Mouse (Mus musculus) erythroid progenitor cell, adult 5-6 weeks (primary cell): ENCODE results near the gene Cyp46a1. TPM values are rescaled to one million over a fixed set of nuclear protein-coding genes. Genes with fewer than 3 reads are reported as not detected.

Experiments used
- ATAC-seq: replicated peaks from 2 replicates; pipeline ENCODE4 v1.8.0; 2016; ENCODE audit warnings: moderate number of reproducible peaks, mild to moderate bottlenecking, moderate TSS enrichment, inconsistent platforms; ENCODE audit not compliant: poor library complexity, low FRiP score, severe bottlenecking
- total RNA-seq, 2 experiments: library from RNA; stranded (forward) in 1 of 2; stranded (reverse) in 1 of 2; fragments of 150-400 nt in 1 of 2; fragments of 186-747, 209-891 nt in 1 of 2; gene quantifications; 2 replicates each; pipeline versions ENCODE4 v1.2.3 to v1.2.4; 2015 to 2017; ENCODE audit warnings: low replicate concordance in 2 of 2

Cyp46a1 gene
- total RNA-seq, 2 experiments from 2014 or later: not detected

GRCm38 (mm10) chr12:108393637-108394036 is 59.5 kb downstream of the Cyp46a1 start:
- ATAC-seq: no peak

- ATAC-seq: no peak
Observed at GRCm38 (mm10) chr12:108394534-108395284, 60.5 kb downstream of the Cyp46a1 start.

- ATAC-seq: no peak
Observed at GRCm38 (mm10) chr12:108395285-108395660, 61.1 kb downstream of the Cyp46a1 start.

- ATAC-seq: no peak
Observed at GRCm38 (mm10) chr12:108396081-108396947, 62.1 kb downstream of the Cyp46a1 start.

GRCm38 (mm10) chr12:108398681-108399080 is 64.5 kb downstream of the Cyp46a1 start:
- ATAC-seq: no peak

- no peak for ATAC-seq
Observed at GRCm38 (mm10) chr12:108399191-108399590, 65.0 kb downstream of the Cyp46a1 start.

GRCm38 (mm10) chr12:108400951-108401350 is 66.8 kb downstream of the Cyp46a1 start:
- no peak for ATAC-seq

- no peak for ATAC-seq
Observed at GRCm38 (mm10) chr12:108403957-108404356, 69.8 kb downstream of the Cyp46a1 start.

GRCm38 (mm10) chr12:108409100-108409499 is 74.9 kb downstream of the Cyp46a1 start:
- no peak for ATAC-seq

- ATAC-seq: no peak
Observed at GRCm38 (mm10) chr12:108410416-108411208, 76.4 kb downstream of the Cyp46a1 start.

Other genes with a start within 250 kb of the Cyp46a1 start
- gene Setd3, start 155.1 kb upstream of the Cyp46a1 start, total RNA-seq (2015; ENCODE audit: low replicate concordance): 121 and 122 TPM in 2 replicates
- gene Setd3, start 155.1 kb upstream of the Cyp46a1 start, total RNA-seq (2017; ENCODE audit: low replicate concordance): 162 and 177 TPM in 2 replicates
- gene Ccnk, start 154.8 kb upstream of the Cyp46a1 start, total RNA-seq (2015; ENCODE audit: low replicate concordance): 38.1 and 80.0 TPM in 2 replicates
- 19.3 and 24.7 TPM in 2 replicates for gene Ccnk, start 154.8 kb upstream of the Cyp46a1 start, total RNA-seq (2017; ENCODE audit: low replicate concordance)
- gene Ccdc85c, start 59.0 kb upstream of the Cyp46a1 start, total RNA-seq (2015; ENCODE audit: low replicate concordance): not detected in 2 replicates
- gene Ccdc85c, start 59.0 kb upstream of the Cyp46a1 start, total RNA-seq (2017; ENCODE audit: low replicate concordance): 0.64 and 6.3 TPM in 2 replicates
- gene Hhipl1, start 28.1 kb upstream of the Cyp46a1 start, total RNA-seq (2015; ENCODE audit: low replicate concordance): not detected in 2 replicates
- not detected in 2 replicates for gene Hhipl1, start 28.1 kb upstream of the Cyp46a1 start, total RNA-seq (2017; ENCODE audit: low replicate concordance)
- gene Eml1, start 36.6 kb downstream of the Cyp46a1 start, total RNA-seq (2015; ENCODE audit: low replicate concordance): not detected in 2 replicates
- gene Eml1, start 36.6 kb downstream of the Cyp46a1 start, total RNA-seq (2017; ENCODE audit: low replicate concordance): not detected in 2 replicates
- 56.6 and 94.8 TPM in 2 replicates for gene Evl, start 220.3 kb downstream of the Cyp46a1 start, total RNA-seq (2015; ENCODE audit: low replicate concordance)
- gene Evl, start 220.3 kb downstream of the Cyp46a1 start, total RNA-seq (2017; ENCODE audit: low replicate concordance): 12.6 and 13.4 TPM in 2 replicates